Mouse (Mus musculus) kidney, postnatal 4 days (tissue): Measurements from ENCODE around the gene Car2.

Source experiments
- DNase-seq, 2 experiments: peaks; one replicate each; pipeline ENCODE4 v3.0.0; 2021; ENCODE audit warnings: mixed read lengths in 2 of 2

Car2 gene

GRCm38 (mm10) chr3:14879293-14879692 is 6.8 kb upstream of the Car2 start:
- no peak for DNase-seq

GRCm38 (mm10) chr3:14880277-14880676 is 5.8 kb upstream of the Car2 start:
- DNase-seq = no peak

GRCm38 (mm10) chr3:14882005-14882404 is 4.1 kb upstream of the Car2 start:
- DNase-seq = no peak

- DNase-seq = no peak
Measured at GRCm38 (mm10) chr3:14882756-14883155, 3.3 kb upstream of the Car2 start.

GRCm38 (mm10) chr3:14884826-14885225 is 1.2 kb upstream of the Car2 start:
- DNase-seq = no peak

GRCm38 (mm10) chr3:14887134-14887666 is 1.1 kb downstream of the Car2 start:
- no peak for DNase-seq

- DNase-seq = no peak
Measured at GRCm38 (mm10) chr3:14887686-14888295, 1.7 kb downstream of the Car2 start.

GRCm38 (mm10) chr3:14888549-14888948 is 2.5 kb downstream of the Car2 start:
- DNase-seq = no peak

- DNase-seq = no peak
Measured at GRCm38 (mm10) chr3:14889085-14889484, 3.0 kb downstream of the Car2 start.

- DNase-seq = no peak
Measured at GRCm38 (mm10) chr3:14889716-14890409, 3.8 kb downstream of the Car2 start.

- no peak for DNase-seq
Measured at GRCm38 (mm10) chr3:14892991-14893390, 6.9 kb downstream of the Car2 start.

GRCm38 (mm10) chr3:14893700-14894099 is 7.6 kb downstream of the Car2 start:
- DNase-seq = no peak

GRCm38 (mm10) chr3:14895333-14895732 is 9.3 kb downstream of the Car2 start:
- DNase-seq = no peak

- DNase-seq = peak; percentile 10 to 45
Measured at GRCm38 (mm10) chr3:14897770-14898169, 11.7 kb downstream of the Car2 start.

- DNase-seq = no peak
Measured at GRCm38 (mm10) chr3:14903380-14903779, 17.3 kb downstream of the Car2 start.

GRCm38 (mm10) chr3:14904165-14904564 is 18.1 kb downstream of the Car2 start:
- DNase-seq = no peak

GRCm38 (mm10) chr3:14907271-14907670 is 21.2 kb downstream of the Car2 start:
- DNase-seq = no peak

GRCm38 (mm10) chr3:14911992-14912582 is 26.0 kb downstream of the Car2 start:
- DNase-seq = no peak

- DNase-seq = no peak
Measured at GRCm38 (mm10) chr3:14913774-14914173, 27.7 kb downstream of the Car2 start.

- no peak for DNase-seq
Measured at GRCm38 (mm10) chr3:14915355-14915754, 29.3 kb downstream of the Car2 start.

GRCm38 (mm10) chr3:14917261-14917660 is 31.2 kb downstream of the Car2 start:
- DNase-seq = no peak

GRCm38 (mm10) chr3:14944706-14945105 is 58.6 kb downstream of the Car2 start:
- no peak for DNase-seq

- no peak for DNase-seq
Measured at GRCm38 (mm10) chr3:14945627-14946026, 59.6 kb downstream of the Car2 start.
